Mouse (Mus musculus): ENCODE measurements around the gene Meis1. TPM values are rescaled to one million over a fixed set of nuclear protein-coding genes. Genes with fewer than 3 reads are reported as not detected.

Meis1 gene
- polyA plus RNA-seq, 1 experiment from 2014 or later = 112 TPM

DNA sequence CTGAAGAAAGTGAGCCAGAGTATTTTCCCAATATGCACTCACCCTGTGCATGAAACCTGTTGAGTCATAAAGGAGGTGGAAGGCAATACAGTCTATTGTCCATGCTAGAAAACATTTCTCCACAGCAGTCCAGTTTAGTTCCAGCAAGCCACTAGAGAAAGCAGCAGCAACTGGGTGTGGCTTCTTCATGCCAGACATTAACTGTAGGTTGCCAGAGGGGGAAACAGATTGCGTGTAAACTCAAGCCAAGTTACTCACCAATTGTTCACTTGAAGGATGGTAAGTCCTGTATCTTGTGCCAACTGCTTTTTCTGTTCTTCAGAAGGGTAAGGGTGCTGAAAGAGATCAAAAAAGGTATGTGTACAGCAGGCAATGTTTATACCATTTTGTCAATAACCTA, 113.4 kb downstream of the Meis1 start:
- Histone ChIP-seq H3K4me1 (replicated peaks) (no peaks in the 10 kb centered on the region), H3K4me2 (replicated peaks) (no peak overlapping the region), H3K4me3 (replicated peaks) (no peak overlapping the region), H3K36me3 (no peaks in the 10 kb centered on the region), H3K9ac (no peak overlapping the region), H3K27me3 (replicated peaks) (no peaks in the 10 kb centered on the region), H3K9me3 (no peaks in the 10 kb centered on the region), H3K27ac (no peak overlapping the region)
- ATAC-seq = no peak
- WGBS = 85% methylated on average over 1 of the region's 1 CpGs

DNA sequence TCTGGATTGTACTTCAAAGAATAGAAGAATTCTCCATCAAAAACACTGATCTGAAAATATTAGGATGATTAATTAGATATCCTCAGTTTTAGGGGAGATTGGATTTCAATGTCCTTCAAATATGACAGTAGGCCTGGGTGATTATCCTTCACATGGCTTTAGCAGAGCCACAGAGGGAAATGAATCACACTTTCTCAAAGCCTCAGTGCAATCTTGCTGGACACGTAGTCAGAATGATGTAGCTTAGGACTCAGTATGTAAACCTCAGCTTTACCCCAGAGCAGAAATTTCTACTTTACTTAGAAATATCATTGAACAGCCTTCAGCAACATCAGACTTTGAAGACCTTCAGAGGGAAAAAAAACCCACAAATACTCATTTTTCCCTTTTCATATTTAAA, 113.9 kb downstream of the Meis1 start:
- no peak for ATAC-seq
- Histone ChIP-seq H3K9ac (no peak overlapping the region), H3K36me3 (no peaks in the 10 kb centered on the region), H3K4me3 (replicated peaks) (no peak overlapping the region), H3K27me3 (replicated peaks) (no peaks in the 10 kb centered on the region), H3K4me1 (replicated peaks) (no peaks in the 10 kb centered on the region), H3K27ac (no peak overlapping the region), H3K4me2 (replicated peaks) (no peak overlapping the region), H3K9me3 (no peaks in the 10 kb centered on the region)
- 74% methylated on average over 1 of the region's 1 CpGs for WGBS

DNA sequence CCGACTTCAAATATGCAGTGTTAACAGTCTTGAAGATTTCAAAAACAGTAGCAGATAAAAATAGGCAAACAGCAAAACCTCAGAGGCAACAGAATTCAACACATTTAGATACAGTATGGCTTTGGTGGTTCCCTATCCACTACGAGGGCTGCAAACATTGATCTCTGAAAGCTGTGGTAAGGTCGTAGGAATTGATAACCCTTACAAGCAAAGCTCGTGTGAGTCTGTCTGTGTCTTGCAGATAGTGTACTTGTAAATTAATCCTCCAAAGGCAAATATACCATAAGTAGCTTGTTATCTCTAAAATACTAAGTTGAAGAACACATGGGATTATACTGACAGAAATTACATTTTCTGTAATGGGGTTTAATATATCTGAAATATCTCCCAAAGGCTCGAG, 114.5 kb downstream of the Meis1 start:
- no peak overlapping the region for H3K4me3 ChIP-seq (replicated peaks)
- 62% methylated on average over 5 of the region's 5 CpGs for WGBS
- H3K4me2 ChIP-seq (replicated peaks) = no peak overlapping the region
- no peaks in the 10 kb centered on the region for H3K27me3 ChIP-seq (replicated peaks)
- H3K36me3 ChIP-seq = no peaks in the 10 kb centered on the region
- H3K27ac ChIP-seq = no peak overlapping the region
- no peaks in the 10 kb centered on the region for H3K9me3 ChIP-seq
- peaks cover 2% of the 10 kb centered on the region for H3K4me1 ChIP-seq (replicated peaks)
- H3K9ac ChIP-seq = no peak overlapping the region
- no peak for ATAC-seq

DNA sequence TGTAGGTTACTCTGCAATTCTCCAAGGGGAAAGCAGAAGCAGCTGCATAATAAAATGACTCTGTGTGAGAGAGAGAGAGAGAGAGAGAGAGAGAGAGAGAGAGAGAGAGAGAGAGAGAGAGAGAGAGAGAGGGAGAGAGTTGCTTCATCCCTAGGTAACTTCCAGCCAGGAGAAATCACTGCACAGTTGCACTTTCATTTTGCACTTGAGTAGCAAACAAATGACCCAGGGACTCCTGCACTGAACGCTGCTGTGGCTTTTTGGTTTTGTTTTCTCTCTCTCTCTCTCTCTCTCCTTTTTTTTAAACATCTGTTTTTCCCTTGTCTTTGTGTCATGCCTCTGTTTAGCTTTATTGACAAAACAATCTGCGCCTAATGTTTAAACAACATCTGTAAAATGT, 118.3 kb downstream of the Meis1 start:
- no peak overlapping the region for H3K9ac ChIP-seq
- H3K36me3 ChIP-seq = no peaks in the 10 kb centered on the region
- no peak overlapping the region for H3K4me3 ChIP-seq (replicated peaks)
- H3K27me3 ChIP-seq (replicated peaks) = no peaks in the 10 kb centered on the region
- H3K4me1 ChIP-seq (replicated peaks) = peaks cover 15% of the 10 kb centered on the region
- WGBS = 29% methylated on average over 2 of the region's 2 CpGs
- H3K27ac ChIP-seq = no peak overlapping the region
- no peak overlapping the region for H3K4me2 ChIP-seq (replicated peaks)
- no peaks in the 10 kb centered on the region for H3K9me3 ChIP-seq
- ATAC-seq = 0 out of 2 replicates have a peak, but pooled peaks have one; percentile 64

DNA sequence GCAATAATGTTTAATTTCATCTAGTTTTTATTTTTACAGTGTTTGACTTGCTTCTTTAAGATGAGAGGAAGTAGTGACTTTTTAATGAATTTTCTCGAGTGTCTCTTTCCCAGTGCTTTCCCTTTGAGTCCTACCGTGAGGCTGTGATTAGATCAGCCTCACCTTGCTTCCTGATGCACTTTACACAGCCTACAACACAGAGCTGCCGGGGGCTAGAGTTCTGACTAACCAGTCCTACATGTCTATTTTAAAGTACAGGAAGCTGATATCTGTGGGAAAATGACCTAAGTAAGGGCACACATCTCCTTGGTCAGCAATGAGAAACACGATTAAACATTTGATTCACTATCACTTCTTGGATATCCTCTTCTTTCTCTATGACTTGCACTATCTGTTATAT, 119.9 kb downstream of the Meis1 start:
- 21% methylated on average over 4 of the region's 4 CpGs for WGBS
- Histone ChIP-seq H3K27ac (0 out of 2 replicates have a peak overlapping the region, but pooled peaks have one; percentile 5), H3K4me2 (replicated peaks) (0 out of 2 replicates have a peak overlapping the region, but pooled peaks have one; percentile 5), H3K9me3 (no peaks in the 10 kb centered on the region), H3K4me1 (replicated peaks) (peaks cover 15% of the 10 kb centered on the region), H3K27me3 (replicated peaks) (no peaks in the 10 kb centered on the region), H3K4me3 (replicated peaks) (no peak overlapping the region), H3K9ac (no peak overlapping the region), H3K36me3 (no peaks in the 10 kb centered on the region)
- peak; percentile 50; the same call in 1 of the 2 replicates for ATAC-seq

DNA sequence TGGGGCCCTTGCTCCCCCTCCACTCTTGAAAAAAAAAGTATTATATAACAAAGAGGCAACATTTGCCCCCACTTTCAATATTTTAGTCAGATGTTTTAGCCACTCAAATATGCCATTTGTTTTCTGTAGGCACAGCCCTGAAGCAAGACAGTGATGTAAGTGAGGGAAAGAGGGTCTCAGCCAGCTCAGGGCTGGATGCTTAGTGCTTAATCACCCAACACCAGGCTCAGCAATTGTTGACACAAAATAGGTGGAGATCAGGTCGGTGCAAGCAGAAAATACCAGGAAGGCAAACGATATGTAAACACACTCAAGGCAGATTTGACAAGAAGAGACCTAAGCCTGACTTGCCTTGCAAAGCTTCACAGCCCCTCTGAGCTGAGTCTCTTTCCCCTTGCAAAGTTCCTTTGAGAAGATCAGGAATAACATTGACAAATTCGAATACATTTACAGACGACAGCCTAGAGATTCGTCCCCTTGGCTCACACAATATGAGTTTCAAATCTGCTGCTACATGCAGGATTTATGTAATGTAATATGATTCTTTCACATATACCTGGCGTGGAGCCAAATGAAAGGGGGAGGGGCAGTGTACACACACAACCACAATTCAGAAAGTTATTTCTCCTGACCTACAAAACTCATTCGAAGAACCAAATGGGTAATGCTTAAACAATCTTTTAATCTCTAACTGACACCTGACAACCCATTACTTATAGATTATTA, 120.7 kb downstream of the Meis1 start:
- H3K4me2 ChIP-seq (replicated peaks) = no peak overlapping the region
- H3K27ac ChIP-seq = peak overlapping the region; percentile 20; the same call in 1 of the 2 replicates
- H3K9me3 ChIP-seq = no peaks in the 10 kb centered on the region
- H3K9ac ChIP-seq = no peak overlapping the region
- 8% methylated on average over 7 of the region's 7 CpGs for WGBS
- H3K36me3 ChIP-seq = no peaks in the 10 kb centered on the region
- no peaks in the 10 kb centered on the region for H3K27me3 ChIP-seq (replicated peaks)
- H3K4me1 ChIP-seq (replicated peaks) = peaks cover 15% of the 10 kb centered on the region
- no peak overlapping the region for H3K4me3 ChIP-seq (replicated peaks)
- ATAC-seq = peak; percentile 64

DNA sequence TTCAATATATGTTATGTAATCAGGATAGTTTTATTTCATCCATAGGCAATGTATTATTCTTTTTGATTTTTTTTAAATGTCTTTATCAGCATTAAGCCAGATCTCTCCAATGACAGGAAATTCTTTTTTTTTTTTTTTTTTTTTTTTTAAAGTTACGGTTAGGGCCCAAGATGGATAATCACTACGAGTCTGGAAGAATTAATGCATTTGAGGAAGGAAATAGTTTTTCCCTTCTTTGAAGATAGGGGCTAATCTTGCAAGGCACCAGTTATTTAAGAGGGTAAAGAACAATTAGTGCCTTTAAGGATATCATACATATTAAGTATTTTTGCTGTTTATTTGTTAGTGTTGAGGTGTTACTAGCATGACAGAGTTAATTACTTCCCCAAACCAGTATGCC, 121.5 kb downstream of the Meis1 start:
- H3K4me3 ChIP-seq (replicated peaks) = no peak overlapping the region
- H3K36me3 ChIP-seq = no peaks in the 10 kb centered on the region
- 61% methylated on average over 2 of the region's 2 CpGs for WGBS
- H3K4me1 ChIP-seq (replicated peaks) = peaks cover 15% of the 10 kb centered on the region
- H3K9me3 ChIP-seq = no peaks in the 10 kb centered on the region
- H3K27ac ChIP-seq = no peak overlapping the region
- no peak for ATAC-seq
- H3K9ac ChIP-seq = no peak overlapping the region
- no peaks in the 10 kb centered on the region for H3K27me3 ChIP-seq (replicated peaks)
- no peak overlapping the region for H3K4me2 ChIP-seq (replicated peaks)

GRCm38 (mm10) chr11:18892470-18892869, 126.3 kb downstream of the Meis1 start:
- H3K4me3 ChIP-seq (replicated peaks) = no peak overlapping the region
- no peaks in the 10 kb centered on the region for H3K9me3 ChIP-seq
- no peak for ATAC-seq
- no peaks in the 10 kb centered on the region for H3K27me3 ChIP-seq (replicated peaks)
- no peaks in the 10 kb centered on the region for H3K36me3 ChIP-seq
- no peak overlapping the region for H3K27ac ChIP-seq
- H3K4me2 ChIP-seq (replicated peaks) = no peak overlapping the region
- H3K9ac ChIP-seq = no peak overlapping the region
- 31% methylated on average over 2 of the region's 2 CpGs for WGBS
- 0 out of 2 replicates have a peak, but pooled peaks cover 5% of the 10 kb centered on the region for H3K4me1 ChIP-seq (replicated peaks)

DNA sequence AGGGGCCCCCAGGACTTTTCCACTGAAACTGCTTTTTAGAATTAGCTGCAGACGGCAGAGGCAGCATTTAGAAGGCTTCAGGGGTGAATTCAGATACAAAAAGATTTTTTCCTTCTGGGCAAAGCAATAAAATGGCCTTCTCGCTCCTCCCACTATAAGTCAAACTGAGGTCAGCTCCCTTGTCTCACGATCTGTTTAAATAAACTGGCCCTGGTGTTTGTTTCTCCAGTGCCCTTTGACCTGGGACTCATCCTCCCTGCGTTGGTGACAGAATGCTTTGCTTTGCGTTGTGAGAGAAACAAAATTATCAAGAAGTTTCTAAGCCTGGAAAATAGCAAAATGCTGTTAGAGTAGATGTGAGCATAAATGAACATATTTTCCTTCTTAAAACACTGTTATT, 129.6 kb downstream of the Meis1 start:
- peaks cover 17% of the 10 kb centered on the region for H3K4me1 ChIP-seq (replicated peaks)
- H3K36me3 ChIP-seq = no peaks in the 10 kb centered on the region
- no peak overlapping the region for H3K4me3 ChIP-seq (replicated peaks)
- H3K9me3 ChIP-seq = no peaks in the 10 kb centered on the region
- WGBS = 9% methylated on average over 5 of the region's 5 CpGs
- no peak overlapping the region for H3K9ac ChIP-seq
- no peak overlapping the region for H3K27ac ChIP-seq
- no peak overlapping the region for H3K4me2 ChIP-seq (replicated peaks)
- ATAC-seq = no peak
- H3K27me3 ChIP-seq (replicated peaks) = no peaks in the 10 kb centered on the region

DNA sequence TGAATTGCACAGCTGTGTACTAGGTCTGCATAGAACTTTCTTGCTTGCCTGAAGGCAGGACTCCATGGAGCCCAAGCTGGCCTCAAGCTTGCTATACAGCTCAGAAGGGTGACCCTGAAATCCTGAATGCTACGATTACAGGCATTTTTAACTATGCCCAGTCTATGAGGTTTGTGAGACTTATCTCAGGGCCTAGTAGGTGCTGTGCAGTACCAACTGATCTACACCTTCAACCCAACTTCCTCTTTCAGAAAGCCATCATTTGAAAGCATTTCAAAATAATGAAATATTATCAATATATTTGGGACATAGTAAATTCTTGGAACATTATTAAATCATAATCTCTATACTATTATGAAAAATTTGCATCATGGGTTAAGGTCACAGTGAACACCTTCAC, 130.1 kb downstream of the Meis1 start:
- Histone ChIP-seq H3K4me1 (replicated peaks) (peaks cover 22% of the 10 kb centered on the region), H3K4me2 (replicated peaks) (no peak overlapping the region), H3K27me3 (replicated peaks) (no peaks in the 10 kb centered on the region), H3K27ac (no peak overlapping the region), H3K4me3 (replicated peaks) (no peak overlapping the region), H3K9ac (no peak overlapping the region), H3K36me3 (no peaks in the 10 kb centered on the region), H3K9me3 (no peaks in the 10 kb centered on the region)
- WGBS = 26% methylated on average over 1 of the region's 1 CpGs
- ATAC-seq = no peak

GRCm38 (mm10) chr11:18885729-18886325, 133.0 kb downstream of the Meis1 start:
- Histone ChIP-seq H3K9ac (no peak overlapping the region), H3K27ac (peak overlapping the region; percentile 51), H3K4me1 (replicated peaks) (peaks cover 25% of the 10 kb centered on the region), H3K4me2 (replicated peaks) (peak overlapping the region; percentile 35; the same call in 1 of the 2 replicates), H3K4me3 (replicated peaks) (no peak overlapping the region), H3K9me3 (no peaks in the 10 kb centered on the region), H3K36me3 (no peaks in the 10 kb centered on the region), H3K27me3 (replicated peaks) (no peaks in the 10 kb centered on the region)
- WGBS = 10% methylated on average over 9 of the region's 9 CpGs
- peak; percentile 77 for ATAC-seq

GRCm38 (mm10) chr11:18885036-18885728, 133.6 kb downstream of the Meis1 start:
- Histone ChIP-seq H3K27me3 (replicated peaks) (no peaks in the 10 kb centered on the region), H3K4me3 (replicated peaks) (no peak overlapping the region), H3K9me3 (no peaks in the 10 kb centered on the region), H3K4me1 (replicated peaks) (peaks cover 25% of the 10 kb centered on the region), H3K27ac (peak overlapping the region; percentile 51), H3K9ac (no peak overlapping the region), H3K4me2 (replicated peaks) (peak overlapping the region; percentile 35; the same call in 1 of the 2 replicates), H3K36me3 (no peaks in the 10 kb centered on the region)
- peak; percentile 64 for ATAC-seq
- 12% methylated on average over 6 of the region's 6 CpGs for WGBS

Measured in intestine, embryonic 15.5 days (tissue).